Mouse (Mus musculus) heart, adult 11 months (tissue): ENCODE measurements around the gene Timp3.
A peak's percentile ranks its signal among the peaks of the same experiment; 100 is the strongest.

ENCODE experiments used
- DNase-seq: peaks from one replicate; pipeline ENCODE4 v3.0.0; 2022

Gene Timp3

GRCm38 (mm10) chr10:86329241-86329882 is 29.2 kb downstream of the Timp3 start:
- no peak for DNase-seq

- DNase-seq: peak; percentile 91
Observed at GRCm38 (mm10) chr10:86330993-86331680, 31.0 kb downstream of the Timp3 start.

DNA sequence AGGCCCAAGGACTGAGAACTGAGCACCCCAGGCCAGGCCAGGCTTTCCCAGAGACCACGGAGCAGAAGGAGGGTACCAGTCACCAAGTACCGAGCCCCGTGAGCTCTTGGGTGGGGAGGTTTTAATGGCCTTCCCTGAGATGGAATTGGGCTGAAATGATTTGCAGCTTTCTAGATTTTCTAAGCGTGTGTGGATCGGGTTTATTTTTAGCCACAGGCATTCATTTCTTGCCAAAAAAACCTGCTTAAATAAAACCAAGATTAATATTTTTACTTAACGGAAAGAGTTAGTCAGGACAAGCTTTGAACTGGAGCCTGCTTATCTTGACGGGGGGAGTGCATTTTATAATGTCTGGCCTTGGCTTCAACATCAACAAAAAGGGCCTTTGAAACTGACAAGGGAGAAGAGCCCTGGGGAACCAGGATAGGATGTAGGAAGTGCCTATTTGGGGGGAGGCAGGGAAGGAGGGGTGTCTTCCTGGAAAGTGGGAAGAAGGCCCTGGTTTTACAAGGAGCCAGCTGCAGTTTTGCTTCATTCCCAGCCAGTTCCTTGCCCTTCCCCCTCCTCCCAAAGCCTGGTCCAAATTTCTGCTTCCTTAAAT is 31.6 kb downstream of the Timp3 start:
- DNase-seq: peak; percentile 99

DNA sequence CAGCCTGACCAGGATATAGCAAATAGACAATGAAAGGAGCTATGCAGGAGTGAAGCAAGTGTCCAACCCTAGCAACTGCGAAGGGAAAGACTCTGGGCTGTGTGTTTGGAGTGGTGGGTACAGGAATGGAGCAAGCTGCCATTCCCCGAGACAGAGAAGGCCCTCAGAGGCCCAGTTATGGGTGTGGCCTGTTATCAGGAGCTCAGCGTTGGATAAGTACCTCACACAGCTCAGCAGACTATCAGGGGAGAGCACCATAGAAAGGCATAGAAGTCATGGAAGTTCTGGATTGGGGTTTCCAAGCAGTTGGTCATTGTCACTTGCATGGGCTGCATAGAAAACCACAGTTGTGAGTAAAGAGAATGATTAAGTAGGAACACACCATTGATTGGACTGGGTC is 32.8 kb downstream of the Timp3 start:
- peak; percentile 90 for DNase-seq

DNA sequence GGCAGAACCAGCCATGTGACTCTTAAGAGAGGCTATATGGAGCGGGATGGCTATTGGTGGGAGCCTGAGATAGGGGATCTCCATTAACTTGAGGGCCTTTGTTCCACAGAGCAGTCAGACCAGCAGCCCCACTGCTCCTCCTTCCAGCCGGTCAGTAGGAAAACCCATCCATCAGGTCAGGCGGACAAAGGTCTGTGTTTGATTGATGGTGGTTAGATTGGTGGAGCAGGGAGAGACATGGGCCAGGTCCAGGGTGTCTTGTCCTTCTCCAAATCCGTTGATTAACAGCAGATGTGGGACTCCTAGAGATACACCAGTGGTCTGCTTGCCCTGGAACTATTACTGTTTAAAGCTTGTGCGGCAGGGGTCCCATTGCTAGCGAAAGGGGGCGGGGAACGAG is 34.4 kb downstream of the Timp3 start:
- peak; percentile 84 for DNase-seq

DNA sequence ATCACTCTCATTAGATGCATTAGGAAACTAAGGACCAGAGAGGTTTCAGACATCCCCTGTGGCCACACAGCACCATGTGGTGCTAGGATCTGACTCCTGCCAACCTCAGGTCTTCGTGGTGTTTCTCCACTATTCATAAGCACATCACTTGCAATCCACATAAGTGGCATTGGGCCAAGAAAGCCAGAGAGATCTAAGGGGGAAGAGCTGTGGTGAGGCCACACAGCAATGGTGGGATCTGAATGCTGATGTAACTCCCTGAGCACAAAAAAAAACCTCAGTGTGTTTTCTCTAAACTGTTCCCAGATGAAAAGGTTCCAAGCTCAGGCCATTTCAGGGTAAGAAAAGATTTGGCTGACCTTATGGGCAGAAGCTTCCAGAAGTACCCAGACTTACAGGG is 36.3 kb downstream of the Timp3 start:
- peak; percentile 89 for DNase-seq

GRCm38 (mm10) chr10:86337239-86337638 is 37.1 kb downstream of the Timp3 start:
- DNase-seq: peak; percentile 78

- peak; percentile 91 for DNase-seq
Observed at GRCm38 (mm10) chr10:86338121-86338715, 38.0 kb downstream of the Timp3 start.

DNA sequence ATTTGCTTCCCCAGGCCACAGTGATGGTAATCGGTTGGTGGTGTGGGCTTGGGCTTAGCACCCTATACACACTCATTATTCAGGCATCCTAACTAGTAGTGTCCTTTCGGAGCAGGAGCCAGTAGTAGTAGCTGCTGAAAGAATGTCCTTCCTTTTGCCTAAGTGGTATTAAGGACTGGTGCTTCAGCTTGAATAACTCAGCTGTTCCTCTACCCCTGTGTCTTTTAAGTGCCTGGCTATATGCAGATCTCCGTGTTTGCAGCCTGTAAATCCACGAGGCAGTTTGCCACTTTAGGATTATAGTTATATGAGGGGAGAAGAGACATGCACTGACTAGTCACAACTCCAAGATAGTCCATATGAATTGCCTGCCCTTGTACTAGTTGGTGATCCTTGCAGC is 38.9 kb downstream of the Timp3 start:
- DNase-seq: peak; percentile 91

- DNase-seq: peak; percentile 100
Observed at GRCm38 (mm10) chr10:86339649-86340379, 39.6 kb downstream of the Timp3 start.

DNA sequence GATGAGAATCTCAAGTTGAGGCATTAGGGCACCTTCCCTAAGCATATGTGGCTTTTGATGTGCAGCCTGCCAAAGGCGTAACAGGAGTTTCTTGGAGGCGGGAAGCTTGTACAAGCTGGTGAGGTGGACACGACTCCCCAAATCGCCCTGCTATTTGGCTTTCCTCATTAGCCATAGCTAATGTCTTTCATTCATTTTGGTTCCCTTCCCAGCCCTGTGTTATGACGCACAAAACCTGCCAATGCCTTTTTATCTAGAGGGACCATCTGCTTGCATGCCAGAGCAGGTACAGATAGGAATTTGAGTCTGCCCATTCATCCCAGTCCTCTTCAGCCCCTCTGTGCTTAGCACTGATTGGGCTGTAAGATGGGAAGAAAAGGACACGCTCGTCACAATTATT is 40.2 kb downstream of the Timp3 start:
- DNase-seq: peak; percentile 91

DNA sequence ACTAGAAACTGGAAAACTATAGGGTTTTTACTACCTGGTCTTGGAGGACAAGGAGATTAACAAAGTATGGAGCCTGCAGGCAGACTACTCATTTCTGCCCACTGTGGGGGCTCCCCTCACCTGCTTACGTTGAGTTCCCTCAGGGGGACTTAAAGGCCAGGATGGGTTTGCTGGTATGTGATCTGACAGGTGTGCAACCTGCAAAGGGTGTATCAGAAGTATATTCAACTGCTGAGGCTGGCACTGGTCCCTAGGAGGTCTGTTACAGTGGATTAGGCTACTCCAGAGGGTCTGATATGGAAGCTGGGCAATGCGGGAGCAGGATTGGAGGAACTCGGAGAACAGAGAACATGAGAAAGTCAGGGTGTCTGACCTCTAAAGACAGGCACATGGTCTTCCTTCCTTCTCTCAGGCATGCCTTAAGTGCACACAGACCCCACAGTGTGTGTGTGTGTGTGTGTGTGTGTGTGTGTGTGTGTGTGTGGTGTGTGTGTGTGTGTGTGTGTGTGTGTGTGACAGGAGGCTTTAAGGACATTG is 40.9 kb downstream of the Timp3 start:
- peak; percentile 93 for DNase-seq

- DNase-seq: peak; percentile 100
Observed at GRCm38 (mm10) chr10:86341589-86341988, 41.4 kb downstream of the Timp3 start.

GRCm38 (mm10) chr10:86342151-86342550 is 42.0 kb downstream of the Timp3 start:
- peak; percentile 93 for DNase-seq

DNA sequence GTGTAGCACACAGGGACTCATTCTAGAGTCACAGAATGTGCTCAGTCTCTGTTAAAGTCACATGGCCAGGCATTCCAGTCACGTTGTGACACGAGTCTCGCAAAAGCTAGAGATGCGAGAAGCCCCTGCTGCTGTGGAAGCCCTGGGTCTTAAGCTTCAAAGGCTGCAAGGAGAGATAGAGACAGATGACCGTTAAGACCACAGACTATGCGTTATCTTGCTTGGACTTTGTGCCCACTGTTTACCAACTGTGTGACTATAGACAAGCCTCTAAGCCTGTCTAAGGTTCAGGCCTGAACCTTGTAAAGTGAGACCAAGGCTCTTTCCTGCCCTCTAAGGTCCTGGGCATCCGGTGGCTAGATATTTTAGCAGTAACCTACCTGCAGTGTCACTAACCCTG is 42.5 kb downstream of the Timp3 start:
- DNase-seq: peak; percentile 88

GRCm38 (mm10) chr10:86343362-86343761 is 43.2 kb downstream of the Timp3 start:
- DNase-seq: no peak

- DNase-seq: peak; percentile 91
Observed at GRCm38 (mm10) chr10:86343931-86344330, 43.8 kb downstream of the Timp3 start.

- DNase-seq: peak; percentile 97
Observed at GRCm38 (mm10) chr10:86344654-86345053, 44.5 kb downstream of the Timp3 start.

DNA sequence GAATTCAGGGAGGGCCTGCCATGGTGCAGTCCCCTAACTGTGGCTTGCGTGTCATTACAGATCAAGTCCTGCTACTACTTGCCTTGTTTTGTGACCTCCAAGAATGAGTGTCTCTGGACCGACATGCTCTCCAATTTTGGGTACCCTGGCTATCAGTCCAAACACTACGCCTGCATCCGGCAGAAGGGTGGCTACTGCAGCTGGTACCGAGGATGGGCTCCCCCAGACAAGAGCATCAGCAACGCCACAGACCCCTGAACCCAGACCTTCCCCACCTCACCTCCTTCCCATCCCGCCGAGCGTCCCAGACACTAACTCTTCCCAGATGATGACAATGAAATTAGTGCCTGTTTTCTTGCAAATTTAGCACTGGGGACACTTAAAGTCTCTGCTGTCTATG is 45.5 kb downstream of the Timp3 start:
- DNase-seq: peak; percentile 90

DNA sequence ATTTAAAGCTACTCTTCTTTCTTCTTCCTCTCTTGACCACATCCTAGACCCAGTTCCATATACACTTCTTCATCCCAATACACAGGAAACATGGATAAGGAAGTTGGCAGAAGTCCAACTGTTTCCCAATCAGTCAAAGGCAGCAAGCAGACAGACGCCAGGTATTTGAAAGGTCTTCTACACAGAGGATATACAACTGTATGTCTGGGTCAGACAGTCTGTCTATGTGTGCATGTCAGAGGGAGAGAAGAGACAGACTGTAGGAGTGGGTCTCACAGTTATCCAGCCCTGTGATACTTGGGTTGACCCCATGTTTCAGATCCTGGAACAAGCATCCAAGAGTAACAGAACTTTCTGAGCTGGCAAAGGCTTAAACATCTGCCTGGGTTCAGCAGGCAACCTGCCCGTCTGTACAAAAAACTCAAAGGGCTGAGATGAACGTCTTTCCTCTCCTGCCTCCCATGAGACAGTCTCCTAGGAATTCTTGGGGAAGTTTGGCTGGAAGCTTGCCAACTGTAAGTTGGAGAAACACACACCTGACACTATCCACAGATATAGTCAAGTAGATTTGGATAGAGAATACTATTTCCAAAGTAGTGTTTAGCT is 46.2 kb downstream of the Timp3 start:
- peak; percentile 91 for DNase-seq

- no peak for DNase-seq
Observed at GRCm38 (mm10) chr10:86351287-86351686, 51.1 kb downstream of the Timp3 start.

DNA sequence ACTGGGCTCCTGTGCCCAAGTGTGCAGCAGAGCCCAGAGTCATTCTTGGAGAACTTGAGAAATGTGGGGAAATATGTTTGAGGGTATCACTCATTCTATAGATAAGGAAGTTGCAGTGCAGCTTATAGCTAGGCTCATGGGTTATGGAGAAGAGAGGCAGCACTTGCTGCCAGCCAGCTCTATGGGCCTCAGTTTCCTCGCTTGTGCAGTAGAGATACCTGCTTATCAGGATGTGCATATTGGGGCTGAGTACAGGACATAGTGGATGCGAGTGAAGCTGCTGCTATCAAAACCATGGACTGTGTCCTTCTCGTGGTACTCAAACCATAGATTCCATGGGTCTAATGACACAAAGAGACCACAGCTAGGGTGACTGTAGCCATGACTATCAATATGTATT is 52.3 kb downstream of the Timp3 start:
- DNase-seq: no peak
